Mouse (Mus musculus) splenic B cell, adult 2 months (primary cell): ENCODE measurements around the gene Tdg.

Experiments used
- DNase-seq: peaks from one replicate; pipeline ENCODE4 v3.0.0-alpha.2; 2011; ENCODE audit warnings: low read depth, low spot score
- H3K27me3 ChIP-seq: 2 replicates; pipeline ENCODE4 v1.6.1; 2012; ENCODE audit warnings: mild to moderate bottlenecking, low read length, moderate library complexity, mixed read lengths; ENCODE audit not compliant: control insufficient read depth, poor library complexity, insufficient read depth, severe bottlenecking
- H3K36me3 ChIP-seq: 2 replicates; pipeline ENCODE4 v1.6.1; 2012; ENCODE audit warnings: mild to moderate bottlenecking, low read length, moderate library complexity, mixed read lengths; ENCODE audit not compliant: control insufficient read depth, poor library complexity, insufficient read depth, severe bottlenecking

Tdg gene

GRCm38 (mm10) chr10:82646083-82646482, 16.5 kb downstream of the Tdg start:
- H3K27me3 ChIP-seq, result no peaks in the 10 kb centered on the region
- H3K36me3 ChIP-seq, result peaks cover 18% of the 10 kb centered on the region
- DNase-seq, result no peak

GRCm38 (mm10) chr10:82647205-82647811, 17.7 kb downstream of the Tdg start:
- Histone ChIP-seq H3K27me3 (no peaks in the 10 kb centered on the region), H3K36me3 (peaks cover 16% of the 10 kb centered on the region)
- no peak for DNase-seq

- H3K36me3 ChIP-seq, result peaks cover 7% of the 10 kb centered on the region; the same call in 1 of the 2 replicates
Observed at GRCm38 (mm10) chr10:82651221-82651620, 21.6 kb downstream of the Tdg start.

GRCm38 (mm10) chr10:82652625-82653024, 23.0 kb downstream of the Tdg start:
- Histone ChIP-seq H3K27me3 (no peaks in the 10 kb centered on the region), H3K36me3 (peaks cover under 1% of the 10 kb centered on the region; the same call in 1 of the 2 replicates)
- no peak for DNase-seq

More at GRCm38 (mm10) chr10:82651221-82651620, 21.6 kb downstream of the Tdg start:
- no peaks in the 10 kb centered on the region for H3K27me3 ChIP-seq
- no peak for DNase-seq

GRCm38 (mm10) chr10:82654581-82654980, 25.0 kb downstream of the Tdg start:
- H3K27me3 ChIP-seq, result no peaks in the 10 kb centered on the region
- no peak for DNase-seq
- no peaks in the 10 kb centered on the region for H3K36me3 ChIP-seq

- DNase-seq, result no peak
- no peaks in the 10 kb centered on the region for H3K27me3 ChIP-seq
- H3K36me3 ChIP-seq, result no peaks in the 10 kb centered on the region
Observed at GRCm38 (mm10) chr10:82661820-82662219, 32.2 kb downstream of the Tdg start.

GRCm38 (mm10) chr10:82662267-82662990, 32.8 kb downstream of the Tdg start:
- DNase-seq, result no peak

GRCm38 (mm10) chr10:82663289-82663688, 33.7 kb downstream of the Tdg start:
- no peaks in the 10 kb centered on the region for H3K36me3 ChIP-seq
- no peaks in the 10 kb centered on the region for H3K27me3 ChIP-seq
- DNase-seq, result no peak

More at GRCm38 (mm10) chr10:82662267-82662990, 32.8 kb downstream of the Tdg start:
- H3K36me3 ChIP-seq, result no peaks in the 10 kb centered on the region
- H3K27me3 ChIP-seq, result no peaks in the 10 kb centered on the region

GRCm38 (mm10) chr10:82665951-82666350, 36.3 kb downstream of the Tdg start:
- DNase-seq, result no peak
- H3K36me3 ChIP-seq, result no peaks in the 10 kb centered on the region
- no peaks in the 10 kb centered on the region for H3K27me3 ChIP-seq

- no peaks in the 10 kb centered on the region for H3K36me3 ChIP-seq
- H3K27me3 ChIP-seq, result no peaks in the 10 kb centered on the region
- peak; percentile 85 for DNase-seq
Observed at GRCm38 (mm10) chr10:82666436-82667234, 37.0 kb downstream of the Tdg start.

- no peak for DNase-seq
- H3K36me3 ChIP-seq, result no peaks in the 10 kb centered on the region
- no peaks in the 10 kb centered on the region for H3K27me3 ChIP-seq
Observed at GRCm38 (mm10) chr10:82670205-82670604, 40.6 kb downstream of the Tdg start.

GRCm38 (mm10) chr10:82676949-82677348, 47.3 kb downstream of the Tdg start:
- no peaks in the 10 kb centered on the region for H3K36me3 ChIP-seq
- no peak for DNase-seq
- H3K27me3 ChIP-seq, result no peaks in the 10 kb centered on the region; the same call in none of the 2 replicates

- Histone ChIP-seq H3K27me3 (no peaks in the 10 kb centered on the region; the same call in none of the 2 replicates), H3K36me3 (no peaks in the 10 kb centered on the region)
- no peak for DNase-seq
Observed at GRCm38 (mm10) chr10:82680769-82681168, 51.1 kb downstream of the Tdg start.

- no peak for DNase-seq
- Histone ChIP-seq H3K27me3 (no peaks in the 10 kb centered on the region; the same call in none of the 2 replicates), H3K36me3 (no peaks in the 10 kb centered on the region)
Observed at GRCm38 (mm10) chr10:82681639-82682038, 52.0 kb downstream of the Tdg start.

- H3K27me3 ChIP-seq, result no peaks in the 10 kb centered on the region
- H3K36me3 ChIP-seq, result no peaks in the 10 kb centered on the region
- no peak for DNase-seq
Observed at GRCm38 (mm10) chr10:82685440-82685839, 55.8 kb downstream of the Tdg start.
